Mouse (Mus musculus) heart, postnatal 0 days (tissue): Measurements from ENCODE around the gene Gm7534.

ENCODE experiments used
- CTCF ChIP-seq: IDR thresholded peaks from 2 replicates; pipeline ENCODE4 v1.5.1; 2016; ENCODE audit warnings: antibody characterized with exemption, control low read depth, low read depth
- EP300 ChIP-seq: IDR thresholded peaks from 2 replicates; pipeline ENCODE4 v1.6.1; 2016; ENCODE audit warnings: antibody characterized with exemption, low read depth

DNA sequence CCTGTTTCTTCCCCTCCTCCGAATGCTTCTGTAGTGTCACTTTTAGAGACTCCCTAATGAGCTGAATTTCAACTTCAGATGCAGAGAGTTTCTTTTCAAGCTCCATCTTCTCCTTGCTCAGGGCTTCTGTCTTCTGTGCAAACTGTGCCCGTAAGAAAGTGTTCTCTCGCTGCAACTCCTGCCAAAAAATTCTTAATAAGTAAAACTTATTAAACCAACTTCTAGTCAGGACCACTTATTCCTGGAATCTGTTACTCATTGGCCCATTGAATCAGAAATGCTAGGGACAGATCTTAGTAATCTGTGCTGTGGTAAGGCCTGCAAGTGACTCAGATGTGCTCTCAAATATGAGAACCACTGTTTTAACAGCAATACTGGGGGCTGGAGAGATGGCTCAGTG lies 50.7 kb downstream of the Gm7534 start:
- TF ChIP-seq CTCF (no peak), EP300 (no peak)
